Mouse (Mus musculus): Measurements from ENCODE around the gene Phf3. TPM values are rescaled to one million over a fixed set of nuclear protein-coding genes. Genes with fewer than 3 reads are reported as not detected.
"Not testable (repeated sequence)": the region's sequence is repeated elsewhere in the genome, so short reads cannot be mapped to it uniquely, and the experiment has no call there.

Gene Phf3
- polyA plus RNA-seq, 1 experiment from 2014 or later, result 38.5 TPM

DNA sequence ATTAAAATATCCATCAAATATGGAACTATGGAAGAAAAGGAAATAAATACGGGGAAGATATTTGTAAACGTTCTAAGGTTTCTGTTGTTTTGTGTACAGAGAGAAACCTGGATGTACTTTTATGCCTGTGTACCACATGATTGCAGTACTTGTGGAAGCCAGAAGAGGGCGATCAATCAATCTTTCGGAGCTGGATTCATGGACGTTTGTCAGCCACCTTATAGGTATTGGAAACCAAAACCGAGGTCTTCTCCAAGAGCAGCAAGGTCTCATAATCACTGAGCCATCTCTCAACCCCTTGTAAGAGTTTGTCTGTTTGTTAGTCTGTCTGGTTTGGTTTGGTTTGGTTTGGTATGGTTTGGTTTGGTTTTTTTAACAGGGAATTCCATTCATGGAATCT lies 93.4 kb downstream of the Phf3 start:
- Histone ChIP-seq H3K4me3 (no peak overlapping the region), H3K9ac (no peak overlapping the region), H3K9me3 (no peaks in the 10 kb centered on the region), H3K36me3 (no peaks in the 10 kb centered on the region), H3K4me1 (replicated peaks) (no peaks in the 10 kb centered on the region), H3K27ac (replicated peaks) (no peak overlapping the region), H3K4me2 (no peak overlapping the region), H3K27me3 (no peaks in the 10 kb centered on the region)
- WGBS, result 49% methylated on average over 6 of the region's 6 CpGs
- no peak for ATAC-seq (ENCODE audit: low read depth)

DNA sequence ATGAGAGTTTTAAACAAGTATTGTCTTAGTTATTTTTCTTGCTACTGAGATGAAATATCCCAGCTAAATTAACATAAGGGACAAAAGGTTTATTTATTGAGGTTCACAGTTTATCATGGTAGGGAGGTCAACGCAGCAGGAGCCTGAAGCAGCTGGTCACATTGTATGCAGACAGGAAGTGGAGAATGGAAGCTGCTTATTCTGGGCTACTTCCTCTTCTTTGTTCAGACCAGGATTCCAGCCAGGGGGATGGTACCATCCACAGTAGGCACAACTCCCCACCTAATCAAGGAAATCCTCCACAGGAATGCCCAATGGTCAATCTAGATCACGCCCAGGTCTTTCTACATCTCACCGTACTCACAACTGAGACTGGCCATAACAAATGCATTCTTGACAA lies 94.2 kb downstream of the Phf3 start:
- Histone ChIP-seq H3K4me3 (no peak overlapping the region), H3K9ac (no peak overlapping the region), H3K27ac (replicated peaks) (no peak overlapping the region), H3K4me2 (no peak overlapping the region), H3K4me1 (replicated peaks) (no peaks in the 10 kb centered on the region), H3K36me3 (no peaks in the 10 kb centered on the region), H3K9me3 (no peaks in the 10 kb centered on the region), H3K27me3 (no peaks in the 10 kb centered on the region)
- 85% methylated on average over 3 of the region's 3 CpGs for WGBS
- no peak for ATAC-seq (ENCODE audit: low read depth)

DNA sequence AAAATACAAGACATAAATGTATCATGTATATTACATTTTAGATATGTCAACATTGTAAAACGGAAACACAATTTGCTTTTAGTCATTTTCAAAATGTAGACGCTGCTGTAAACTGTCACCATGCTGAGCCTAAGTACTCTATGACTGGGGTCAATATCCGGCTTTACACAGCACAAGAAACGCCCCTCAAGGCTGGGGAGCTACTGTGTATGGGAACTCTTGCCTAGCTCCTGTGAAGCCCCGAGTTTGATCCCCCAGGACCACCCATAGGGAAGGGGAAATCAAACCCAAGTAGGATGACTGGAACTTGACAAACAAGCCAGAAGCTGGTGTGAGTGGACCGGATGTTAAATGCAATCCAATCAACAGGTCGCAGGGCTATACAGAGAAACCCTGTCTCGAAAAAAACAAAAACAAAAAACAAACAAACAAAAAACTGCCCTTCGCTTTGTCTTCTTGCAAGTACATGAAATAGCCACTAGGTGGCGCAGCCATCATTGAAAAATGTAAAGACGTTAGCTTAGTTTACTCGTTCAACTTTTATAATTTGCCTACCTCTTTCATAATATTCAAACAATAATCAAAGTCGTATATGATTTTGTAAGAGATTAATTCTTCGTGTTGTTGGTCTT lies 95.2 kb downstream of the Phf3 start:
- peak; percentile 32; the same call in 1 of the 2 replicates for ATAC-seq (ENCODE audit: low read depth)
- H3K9me3 ChIP-seq, result no peaks in the 10 kb centered on the region
- no peaks in the 10 kb centered on the region for H3K36me3 ChIP-seq
- H3K27me3 ChIP-seq, result no peaks in the 10 kb centered on the region
- no peak overlapping the region for H3K27ac ChIP-seq (replicated peaks)
- H3K4me1 ChIP-seq (replicated peaks), result no peaks in the 10 kb centered on the region
- WGBS, result 22% methylated on average over 14 of the region's 14 CpGs
- H3K4me2 ChIP-seq, result peak overlapping the region; percentile 39; the same call in 1 of the 2 replicates
- no peak overlapping the region for H3K4me3 ChIP-seq
- no peak overlapping the region for H3K9ac ChIP-seq

DNA sequence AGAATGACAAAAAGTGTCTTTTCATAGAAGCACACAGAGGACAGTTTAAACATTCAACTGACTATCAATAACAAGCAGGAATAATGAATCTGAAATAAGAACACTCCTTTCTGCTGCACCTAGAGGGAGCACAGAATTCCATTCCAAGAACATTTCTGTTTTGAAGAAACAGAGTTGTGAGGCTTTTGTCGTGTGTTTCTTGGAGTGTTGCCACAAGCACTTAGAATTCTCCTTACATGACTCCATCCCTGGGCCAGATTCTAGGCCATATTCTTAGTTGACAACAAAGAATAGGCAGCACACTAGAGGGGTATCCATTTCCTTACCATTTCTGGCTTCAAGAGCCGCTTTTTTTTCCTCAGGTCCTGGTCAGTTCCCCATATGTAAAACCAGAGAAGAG lies 97.5 kb downstream of the Phf3 start:
- Histone ChIP-seq H3K9ac (no peak overlapping the region), H3K4me2 (no peak overlapping the region), H3K4me1 (replicated peaks) (no peaks in the 10 kb centered on the region), H3K9me3 (no peaks in the 10 kb centered on the region), H3K27me3 (no peaks in the 10 kb centered on the region), H3K36me3 (no peaks in the 10 kb centered on the region), H3K4me3 (no peak overlapping the region), H3K27ac (replicated peaks) (no peak overlapping the region)
- WGBS, result 63% methylated on average over 2 of the region's 2 CpGs
- ATAC-seq (ENCODE audit: low read depth), result no peak

DNA sequence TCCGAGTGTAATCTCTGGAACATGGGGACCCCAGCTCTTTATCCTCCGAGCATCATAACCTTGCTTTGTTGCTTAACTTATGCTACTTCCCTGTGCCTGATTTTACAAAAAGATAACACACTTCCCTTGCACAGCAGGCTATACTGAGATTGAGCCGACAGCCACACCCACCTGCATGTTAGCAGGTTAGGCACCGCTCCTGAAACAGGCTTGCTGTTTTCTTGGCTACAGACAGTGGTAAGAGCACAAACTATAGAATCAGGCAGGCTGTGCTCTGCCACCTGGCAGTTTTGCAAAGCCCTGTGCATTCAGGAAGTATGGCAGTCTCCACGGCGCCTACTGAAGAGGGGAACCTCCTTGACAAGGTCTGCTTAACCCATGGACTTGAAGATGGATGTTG lies 100.1 kb downstream of the Phf3 start:
- 86% methylated on average over 6 of the region's 6 CpGs for WGBS
- no peak overlapping the region for H3K27ac ChIP-seq (replicated peaks)

DNA sequence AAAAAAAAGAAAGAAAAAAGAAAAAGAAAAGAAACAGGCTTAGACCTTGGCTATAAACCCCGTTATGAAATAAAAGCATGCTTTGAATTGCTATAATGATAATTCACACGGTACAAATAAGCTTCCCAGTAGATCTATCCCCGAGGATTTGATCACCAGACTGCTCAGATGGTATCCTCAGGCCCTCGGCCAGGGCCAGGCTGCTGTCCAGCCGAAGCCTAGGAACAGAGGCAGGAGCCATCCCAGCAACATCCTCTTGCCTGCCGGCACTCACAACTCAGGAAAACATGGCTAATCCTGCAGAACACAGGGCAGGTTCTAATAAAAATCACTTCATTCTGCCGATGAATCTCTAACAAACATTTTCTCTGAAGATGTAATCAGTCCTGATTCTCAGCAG lies 100.9 kb downstream of the Phf3 start:
- H3K27ac ChIP-seq (replicated peaks), result no peak overlapping the region
- H3K4me3 ChIP-seq, result no peak overlapping the region
- ATAC-seq (ENCODE audit: low read depth), result no peak
- 89% methylated on average over 7 of the region's 7 CpGs for WGBS
- no peaks in the 10 kb centered on the region for H3K9me3 ChIP-seq
- H3K36me3 ChIP-seq, result no peaks in the 10 kb centered on the region
- no peak overlapping the region for H3K4me2 ChIP-seq
- no peaks in the 10 kb centered on the region for H3K27me3 ChIP-seq
- no peak overlapping the region for H3K9ac ChIP-seq
- no peaks in the 10 kb centered on the region for H3K4me1 ChIP-seq (replicated peaks)

More for the DNA sequence above, 100.1 kb downstream of the Phf3 start:
- Histone ChIP-seq H3K9me3 (no peaks in the 10 kb centered on the region), H3K4me3 (no peak overlapping the region), H3K4me1 (replicated peaks) (no peaks in the 10 kb centered on the region), H3K4me2 (no peak overlapping the region), H3K36me3 (no peaks in the 10 kb centered on the region), H3K27me3 (no peaks in the 10 kb centered on the region), H3K9ac (no peak overlapping the region)
- ATAC-seq (ENCODE audit: low read depth), result no peak

DNA sequence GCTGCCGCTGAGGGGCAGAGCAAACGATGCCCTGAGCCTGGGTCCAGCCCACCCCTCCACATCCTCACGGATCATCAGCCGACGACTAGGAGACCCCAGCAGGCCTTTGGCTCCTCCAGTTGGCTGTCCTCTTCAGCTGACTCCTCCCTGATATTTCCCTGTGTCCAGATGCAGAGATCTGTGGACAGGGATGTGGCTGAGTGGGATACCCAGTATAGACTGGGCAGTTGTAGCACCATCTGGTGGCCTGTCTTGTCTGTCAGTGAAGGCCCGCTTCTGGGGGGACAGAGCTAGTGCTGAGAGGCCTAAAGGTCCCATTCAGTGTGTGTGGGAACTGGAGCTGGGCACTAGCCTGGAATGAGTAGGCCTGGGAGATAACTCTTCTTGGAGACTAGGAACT lies 101.9 kb downstream of the Phf3 start:
- Histone ChIP-seq H3K4me3 (no peak overlapping the region), H3K4me2 (no peak overlapping the region), H3K36me3 (no peaks in the 10 kb centered on the region), H3K9ac (no peak overlapping the region), H3K4me1 (replicated peaks) (no peaks in the 10 kb centered on the region), H3K27ac (replicated peaks) (no peak overlapping the region), H3K27me3 (no peaks in the 10 kb centered on the region), H3K9me3 (no peaks in the 10 kb centered on the region)
- 69% methylated on average over 6 of the region's 6 CpGs for WGBS
- ATAC-seq (ENCODE audit: low read depth), result no peak

DNA sequence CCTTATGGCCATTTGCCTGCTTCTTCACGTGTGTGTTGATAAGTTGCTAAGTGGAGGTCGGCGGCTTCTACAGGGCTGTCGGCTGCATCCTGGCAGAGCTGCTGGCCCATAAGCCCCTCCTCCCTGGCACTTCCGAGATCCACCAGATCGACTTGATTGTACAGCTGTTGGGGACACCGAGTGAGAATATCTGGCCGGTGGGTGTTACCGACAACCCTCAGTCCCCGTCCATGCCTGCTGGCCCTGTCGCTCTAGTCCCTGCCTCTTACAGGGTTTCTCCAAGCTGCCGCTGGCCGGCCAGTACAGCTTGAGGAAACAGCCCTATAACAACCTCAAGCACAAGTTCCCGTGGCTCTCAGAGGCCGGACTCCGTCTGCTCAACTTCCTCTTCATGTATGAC lies 103.1 kb downstream of the Phf3 start:
- not testable (repeated sequence) for ATAC-seq (ENCODE audit: low read depth); H3K9me3 ChIP-seq

DNA sequence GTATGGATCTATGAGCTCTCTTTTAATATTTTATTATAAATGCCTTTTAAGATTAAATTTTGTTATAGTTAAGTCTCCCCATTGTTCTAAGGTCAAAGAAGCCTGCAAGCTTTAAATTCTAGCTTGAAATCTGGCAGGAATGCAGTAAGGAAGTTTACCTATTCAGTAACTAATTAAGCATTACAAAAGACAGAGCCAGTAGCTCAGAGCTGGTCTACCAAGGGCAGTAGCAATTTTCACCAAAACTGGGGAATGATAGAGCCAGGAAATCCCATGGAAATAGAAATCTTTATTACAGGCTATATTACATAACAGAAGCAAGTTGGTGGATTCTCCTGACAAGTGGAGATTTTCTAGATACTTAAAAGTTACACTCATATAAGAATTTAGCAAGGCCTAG lies 116.9 kb downstream of the Phf3 start:
- no peak for ATAC-seq (ENCODE audit: low read depth)
- Histone ChIP-seq H3K4me1 (replicated peaks) (0 out of 2 replicates have a peak, but pooled peaks cover 2% of the 10 kb centered on the region), H3K36me3 (no peaks in the 10 kb centered on the region), H3K4me2 (no peak overlapping the region), H3K4me3 (no peak overlapping the region), H3K9me3 (no peaks in the 10 kb centered on the region), H3K27ac (replicated peaks) (no peak overlapping the region), H3K9ac (no peak overlapping the region), H3K27me3 (no peaks in the 10 kb centered on the region)

More for the DNA sequence above, 103.1 kb downstream of the Phf3 start:
- WGBS, result 91% methylated on average over 14 of the region's 16 CpGs
- not testable (repeated sequence) for H3K4me3 ChIP-seq; H3K27ac ChIP-seq (replicated peaks); H3K4me1 ChIP-seq (replicated peaks); H3K9ac ChIP-seq; H3K36me3 ChIP-seq; H3K27me3 ChIP-seq; H3K4me2 ChIP-seq

DNA sequence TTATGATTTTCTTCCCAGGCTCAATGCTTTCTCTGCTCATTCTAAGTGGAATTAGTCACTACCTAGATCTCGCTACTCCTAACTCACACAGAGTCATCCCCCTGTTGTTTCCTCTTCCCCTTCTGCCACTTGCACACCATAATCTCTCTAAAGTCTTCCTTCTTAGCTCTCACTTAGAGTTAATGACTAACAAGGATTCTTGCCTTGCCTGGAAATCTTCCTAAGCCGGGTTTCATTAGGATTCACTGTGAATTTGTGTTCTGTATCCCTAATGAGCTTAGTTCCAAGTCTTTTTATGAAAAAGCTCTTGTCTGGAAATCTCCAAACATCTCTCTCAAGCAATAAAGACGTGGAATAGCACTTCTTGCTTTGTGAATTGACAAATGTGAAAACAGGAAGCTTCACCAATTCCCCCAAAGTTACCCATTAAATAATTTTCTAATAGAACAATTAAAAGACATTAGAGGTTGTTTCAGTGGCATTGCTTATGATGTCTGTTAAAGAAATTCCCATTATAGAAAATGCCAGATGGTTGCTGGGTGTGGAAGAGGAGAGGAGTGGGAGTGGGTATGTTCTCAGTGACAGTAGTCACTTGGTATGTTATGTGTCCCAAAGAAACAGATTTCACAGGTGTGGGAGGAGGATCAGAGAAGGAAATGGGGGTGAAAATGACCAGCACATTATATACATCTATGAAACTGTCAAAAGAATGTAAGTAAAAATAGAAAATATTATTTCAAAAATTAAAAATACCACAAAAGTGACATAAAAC lies 118.1 kb downstream of the Phf3 start:
- Histone ChIP-seq H3K4me3 (no peak overlapping the region), H3K27me3 (no peaks in the 10 kb centered on the region), H3K4me1 (replicated peaks) (0 out of 2 replicates have a peak, but pooled peaks cover 3% of the 10 kb centered on the region), H3K4me2 (no peak overlapping the region), H3K27ac (replicated peaks) (no peak overlapping the region), H3K36me3 (no peaks in the 10 kb centered on the region), H3K9me3 (no peaks in the 10 kb centered on the region), H3K9ac (no peak overlapping the region)
- no peak for ATAC-seq (ENCODE audit: low read depth)
- 74% methylated on average over 3 of the region's 3 CpGs for WGBS

Data from neural tube, embryonic 13.5 days (tissue).